Mouse (Mus musculus): ENCODE data around the gene Axin1. TPM values are rescaled to one million over a fixed set of nuclear protein-coding genes. Genes with fewer than 3 reads are reported as not detected.
A peak's percentile ranks its signal among the peaks of the same experiment; 100 is the strongest.
"Not testable (repeated sequence)": the region's sequence is repeated elsewhere in the genome, so short reads cannot be mapped to it uniquely, and the experiment has no call there.

Gene Axin1
- polyA plus RNA-seq (2015; fragmentation: Nextera tagmentation; extraction: Ambion mirVana) = 9.3 and 12.1 TPM in 2 replicates

DNA sequence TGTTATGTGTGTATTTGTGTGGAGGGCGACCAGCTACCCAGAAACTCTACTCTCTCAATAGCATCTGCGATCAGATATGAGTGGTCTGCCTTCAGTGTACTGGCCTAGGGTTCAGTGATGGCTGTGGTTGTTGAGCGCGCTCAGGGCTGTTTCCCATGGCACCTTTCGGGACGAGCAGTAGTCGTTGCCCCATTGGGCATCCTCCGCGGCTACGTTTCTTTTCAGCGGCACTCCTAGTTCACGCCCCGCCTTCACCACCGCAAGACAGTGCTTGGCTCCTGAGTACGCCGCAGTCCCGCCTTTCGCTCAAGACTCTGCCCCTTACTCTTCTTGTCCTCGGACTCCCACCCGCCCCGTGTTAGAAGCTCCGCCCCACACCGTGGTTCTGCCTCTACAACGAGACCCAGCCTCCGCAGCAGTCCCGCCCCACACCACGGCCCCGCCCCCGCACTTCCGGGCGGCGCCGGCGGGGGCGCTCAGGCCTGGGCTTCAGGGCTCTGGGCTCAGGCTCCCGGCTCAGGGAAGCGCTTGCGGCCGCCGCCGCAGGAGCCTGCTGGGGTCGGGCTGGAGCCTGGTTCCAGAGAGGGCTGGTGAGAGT lies at the start of gene Axin1:
Gene Axin1, plus strand, starts transcription at position 450 of the 598 bp plus-strand sequence.
- Histone ChIP-seq H3K4me3 (peak within 1 kb of the TSS; percentile 94), H3K9ac (peak within 1 kb of the TSS; percentile 98), H3K27ac (peak within 1 kb of the TSS; percentile 93), H3K9me3 (replicated peaks) (no peaks in the 10 kb centered on the region), H3K27me3 (no peaks in the 10 kb centered on the region), H3K36me3 (ENCODE audit: poor library complexity, severe bottlenecking) (peaks cover 15% of the 10 kb centered on the region), H3K4me1 (peaks cover 31% of the 10 kb centered on the region), H3K4me2 (peak within 1 kb of the TSS; percentile 89)
- under 1% methylated on average over 42 of the region's 42 CpGs for WGBS
- ATAC-seq = peak; percentile 98

DNA sequence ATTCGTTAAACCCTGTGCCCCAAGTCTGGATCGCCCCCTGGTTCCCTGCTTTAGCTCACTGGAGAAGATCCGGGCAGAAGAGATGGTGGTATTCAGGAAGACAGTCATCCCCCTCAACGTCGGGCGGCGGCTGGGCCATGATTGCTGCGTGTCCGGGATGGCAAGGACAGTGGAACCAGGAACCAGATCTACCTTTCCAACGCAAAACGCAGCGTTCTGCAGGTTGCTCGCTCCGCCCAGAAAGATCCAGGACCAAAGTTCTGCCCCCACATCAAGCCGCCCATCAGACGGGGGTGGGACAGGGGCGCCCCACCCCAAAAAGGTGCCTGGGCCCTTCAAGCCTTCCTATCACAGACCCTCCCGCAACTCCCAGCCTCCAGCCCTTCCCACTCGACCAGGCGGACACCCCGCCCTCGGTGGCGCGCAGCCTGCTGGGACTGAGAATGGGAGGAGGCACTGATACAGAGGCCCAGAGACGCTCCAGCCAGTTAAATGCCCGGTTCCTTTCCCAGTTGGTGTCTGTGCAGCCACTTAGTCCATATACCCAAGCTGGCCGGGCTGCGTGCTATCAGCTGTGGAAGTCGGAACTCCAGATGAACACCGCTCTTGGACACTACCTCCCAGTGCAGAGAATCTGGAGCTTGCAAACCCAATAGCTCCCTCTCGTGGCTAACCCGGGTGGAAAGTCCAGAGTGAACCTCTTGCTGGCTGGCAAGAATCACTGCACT lies 48.4 kb upstream of the Axin1 start, which contains the start of gene Decr2:
Gene Decr2, minus strand, starts transcription at position 433 of the 728 bp plus-strand sequence.
- Histone ChIP-seq H3K4me2 (peak within 1 kb of the TSS; percentile 80), H3K4me3 (peak within 1 kb of the TSS; percentile 55), H3K27me3 (no peaks in the 10 kb centered on the region), H3K27ac (peak within 1 kb of the TSS; percentile 74), H3K9ac (peak within 1 kb of the TSS; percentile 72), H3K4me1 (peaks cover 10% of the 10 kb centered on the region), H3K9me3 (replicated peaks) (no peaks in the 10 kb centered on the region), H3K36me3 (ENCODE audit: poor library complexity, severe bottlenecking) (peaks cover 19% of the 10 kb centered on the region; the same call in 1 of the 2 replicates)
- peak; percentile 84 for ATAC-seq
- WGBS = 3% methylated on average over 32 of the region's 32 CpGs

DNA sequence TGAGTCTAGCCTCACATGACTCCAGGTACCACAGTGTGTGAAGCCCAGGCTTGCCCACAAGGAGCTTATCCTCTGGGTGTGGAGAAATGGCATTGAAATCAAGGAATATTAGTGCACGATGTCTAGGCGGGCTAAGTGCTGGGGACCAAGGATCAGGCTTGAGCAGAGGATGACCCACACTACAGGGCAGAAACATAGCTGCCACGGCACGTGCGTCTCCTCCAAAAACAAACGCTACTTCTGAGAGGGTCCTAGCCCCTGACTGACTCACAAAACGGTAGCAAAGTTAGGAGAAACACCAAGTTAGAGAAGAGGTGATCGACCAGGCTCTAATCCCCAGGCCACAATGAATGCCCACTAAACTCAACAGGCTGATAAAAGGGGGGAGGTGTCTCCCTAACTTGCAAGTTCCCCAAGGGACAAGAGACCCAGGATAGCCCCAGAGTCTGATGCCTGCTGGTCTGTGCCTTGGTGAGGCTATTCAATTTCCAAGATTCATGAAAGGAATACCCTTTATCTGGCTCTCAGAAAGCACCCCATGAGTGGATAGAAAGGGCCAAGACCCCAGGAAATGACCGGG lies 43.9 kb upstream of the Axin1 start:
- peaks cover 16% of the 10 kb centered on the region; the same call in 1 of the 2 replicates for H3K36me3 ChIP-seq (ENCODE audit: poor library complexity, severe bottlenecking)
- no peaks in the 10 kb centered on the region for H3K27me3 ChIP-seq
- H3K9ac ChIP-seq = peak overlapping the region; percentile 80
- peak overlapping the region; percentile 75 for H3K4me2 ChIP-seq
- H3K9me3 ChIP-seq (replicated peaks) = no peaks in the 10 kb centered on the region
- no peak for ATAC-seq
- peak overlapping the region; percentile 58 for H3K4me3 ChIP-seq
- H3K27ac ChIP-seq = no peak overlapping the region
- WGBS = 36% methylated on average over 9 of the region's 9 CpGs
- peaks cover 15% of the 10 kb centered on the region for H3K4me1 ChIP-seq

DNA sequence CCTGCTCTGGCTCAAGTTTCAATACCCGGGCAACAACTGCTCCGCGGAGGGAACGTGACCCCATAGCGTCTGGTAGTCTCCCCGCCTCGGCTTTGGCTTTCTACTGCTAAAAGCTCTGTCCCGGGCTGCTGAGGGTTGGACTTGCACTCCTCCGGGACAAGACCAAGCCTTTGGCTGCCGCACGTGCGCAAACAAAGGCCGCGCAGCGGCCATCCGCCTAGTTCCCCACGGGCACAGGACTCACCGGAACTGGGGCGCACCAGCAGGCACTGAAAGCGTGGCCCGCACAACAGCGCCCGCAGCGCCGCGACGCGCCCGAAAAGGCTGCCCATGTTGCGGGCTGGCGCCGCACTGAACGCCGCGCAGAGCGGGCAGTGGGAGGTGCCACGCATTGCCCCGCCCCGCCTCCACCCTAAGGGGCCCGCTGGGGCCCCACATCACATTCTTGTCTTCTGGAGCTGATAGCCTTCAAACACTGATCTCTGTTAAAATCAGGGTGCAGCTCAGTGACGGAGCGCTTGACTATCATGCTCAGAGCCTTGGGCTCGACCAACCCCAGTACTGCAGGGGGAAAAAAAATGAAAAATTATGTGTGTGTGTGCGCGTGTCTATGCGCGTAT lies 43.3 kb upstream of the Axin1 start, which contains the start of gene Nme4:
Gene Nme4, minus strand, starts transcription at position 482 of the 620 bp plus-strand sequence.
- 3% methylated on average over 47 of the region's 47 CpGs for WGBS
- Histone ChIP-seq H3K36me3 (ENCODE audit: poor library complexity, severe bottlenecking) (peaks cover 16% of the 10 kb centered on the region; the same call in 1 of the 2 replicates), H3K27me3 (no peaks in the 10 kb centered on the region), H3K9ac (peak within 1 kb of the TSS; percentile 80), H3K9me3 (replicated peaks) (no peaks in the 10 kb centered on the region), H3K27ac (peak within 1 kb of the TSS; percentile 7), H3K4me3 (peak within 1 kb of the TSS; percentile 58), H3K4me2 (peak within 1 kb of the TSS; percentile 75), H3K4me1 (peaks cover 15% of the 10 kb centered on the region)
- peak; percentile 85 for ATAC-seq

DNA sequence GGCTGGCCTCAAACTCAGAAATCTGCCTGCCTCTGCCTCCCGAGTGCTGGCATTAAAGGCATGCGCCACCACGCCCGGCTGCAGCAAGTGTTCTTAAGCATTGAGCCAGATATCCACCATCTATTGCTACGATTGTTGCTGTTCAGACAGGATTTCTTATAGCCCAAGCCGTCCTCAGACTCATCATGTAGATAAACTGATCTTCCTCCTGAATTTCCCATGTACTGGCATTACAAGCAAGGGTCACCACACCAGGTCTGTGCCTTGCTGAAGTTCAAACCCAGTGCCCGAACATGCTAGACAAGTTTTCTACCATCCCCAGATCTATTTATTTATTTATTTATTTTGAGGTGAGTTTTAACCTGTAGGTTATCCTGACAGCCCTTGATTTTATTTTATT lies 40.0 kb upstream of the Axin1 start:
- 88% methylated on average over 7 of the region's 7 CpGs for WGBS
- H3K9ac ChIP-seq = no peak overlapping the region
- no peak for ATAC-seq
- H3K4me1 ChIP-seq = peaks cover 15% of the 10 kb centered on the region
- no peak overlapping the region for H3K4me3 ChIP-seq
- H3K36me3 ChIP-seq (ENCODE audit: poor library complexity, severe bottlenecking) = peaks cover 3% of the 10 kb centered on the region; the same call in 1 of the 2 replicates
- no peak overlapping the region for H3K4me2 ChIP-seq
- no peak overlapping the region for H3K27ac ChIP-seq
- H3K27me3 ChIP-seq = no peaks in the 10 kb centered on the region
- H3K9me3 ChIP-seq (replicated peaks) = no peaks in the 10 kb centered on the region

DNA sequence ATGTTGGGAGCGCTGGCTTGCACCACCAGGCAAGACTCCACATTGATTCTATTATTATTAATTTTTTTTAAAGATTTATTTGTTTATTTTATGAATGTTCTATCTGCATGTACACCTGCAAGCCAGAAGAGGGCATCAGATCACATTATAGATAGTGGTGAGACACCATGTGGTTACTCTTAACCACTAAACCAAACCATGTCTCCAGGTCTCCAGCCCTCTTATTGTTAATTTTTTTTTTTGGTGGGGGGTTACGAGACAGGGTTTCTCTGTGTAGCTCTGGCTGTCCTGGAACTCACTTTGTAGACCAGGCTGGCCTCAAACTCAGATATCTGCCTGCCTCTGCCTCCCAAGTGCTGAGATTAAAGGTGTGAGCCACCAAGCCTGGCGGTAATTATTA lies 39.2 kb upstream of the Axin1 start:
- not testable (repeated sequence) for ATAC-seq; H3K9ac ChIP-seq; H3K36me3 ChIP-seq (ENCODE audit: poor library complexity, severe bottlenecking); H3K4me2 ChIP-seq; H3K27ac ChIP-seq; H3K4me3 ChIP-seq; H3K9me3 ChIP-seq (replicated peaks); H3K27me3 ChIP-seq
- H3K4me1 ChIP-seq = peaks cover 12% of the 10 kb centered on the region
- 62% methylated on average over 3 of the region's 3 CpGs for WGBS

DNA sequence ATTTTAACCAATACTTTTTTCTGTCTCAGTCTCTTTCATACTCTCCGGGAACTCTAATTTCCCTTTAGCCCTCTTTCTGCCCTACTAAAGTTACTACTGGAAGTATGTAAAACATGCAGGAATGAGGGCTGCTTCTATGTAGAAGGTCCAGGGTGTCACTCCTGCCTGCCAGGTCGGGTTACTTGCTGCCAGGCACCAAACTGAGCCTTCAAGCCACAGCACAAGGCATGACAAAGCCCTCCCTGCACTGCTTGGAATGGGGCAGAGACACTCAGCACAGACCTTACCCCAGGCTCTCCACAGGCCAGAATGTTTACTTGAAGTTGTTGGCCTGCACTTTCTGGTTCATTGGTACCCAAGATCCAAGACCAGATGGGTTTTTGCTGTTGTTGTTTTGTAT lies 38.3 kb upstream of the Axin1 start:
- Histone ChIP-seq H3K36me3 (ENCODE audit: poor library complexity, severe bottlenecking) (no peaks in the 10 kb centered on the region), H3K4me2 (no peak overlapping the region), H3K9me3 (replicated peaks) (no peaks in the 10 kb centered on the region), H3K27ac (no peak overlapping the region), H3K4me3 (no peak overlapping the region), H3K27me3 (no peaks in the 10 kb centered on the region), H3K9ac (no peak overlapping the region), H3K4me1 (peaks cover 4% of the 10 kb centered on the region; the same call in 1 of the 2 replicates)
- 48% methylated on average over 2 of the region's 2 CpGs for WGBS
- ATAC-seq = no peak

DNA sequence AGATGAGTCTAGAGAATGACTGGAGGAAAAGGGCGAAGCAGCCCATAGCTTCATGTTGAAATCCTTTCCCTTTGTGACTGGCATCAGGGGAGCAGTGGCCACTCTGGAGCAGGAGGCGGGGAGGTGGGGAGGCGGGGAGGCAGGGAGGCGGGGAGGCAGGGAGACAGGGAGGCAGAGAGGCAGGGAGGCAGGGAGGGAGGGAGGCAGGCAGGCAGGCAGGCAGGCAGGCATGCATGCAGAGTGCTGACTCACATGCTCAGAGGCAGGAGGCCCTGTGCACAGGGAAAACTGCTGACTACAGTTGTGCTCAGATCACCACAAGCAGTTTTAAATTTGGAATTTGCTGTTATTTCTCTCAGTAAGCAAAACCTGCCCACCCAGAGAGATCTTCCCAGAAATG lies 37.0 kb upstream of the Axin1 start:
- no peaks in the 10 kb centered on the region for H3K36me3 ChIP-seq (ENCODE audit: poor library complexity, severe bottlenecking)
- H3K27me3 ChIP-seq = no peaks in the 10 kb centered on the region
- H3K4me2 ChIP-seq = no peak overlapping the region
- H3K9ac ChIP-seq = no peak overlapping the region
- no peak for ATAC-seq
- H3K4me1 ChIP-seq = no peaks in the 10 kb centered on the region
- WGBS = 52% methylated on average over 3 of the region's 4 CpGs
- no peak overlapping the region for H3K4me3 ChIP-seq
- no peaks in the 10 kb centered on the region for H3K9me3 ChIP-seq (replicated peaks)
- H3K27ac ChIP-seq = no peak overlapping the region

DNA sequence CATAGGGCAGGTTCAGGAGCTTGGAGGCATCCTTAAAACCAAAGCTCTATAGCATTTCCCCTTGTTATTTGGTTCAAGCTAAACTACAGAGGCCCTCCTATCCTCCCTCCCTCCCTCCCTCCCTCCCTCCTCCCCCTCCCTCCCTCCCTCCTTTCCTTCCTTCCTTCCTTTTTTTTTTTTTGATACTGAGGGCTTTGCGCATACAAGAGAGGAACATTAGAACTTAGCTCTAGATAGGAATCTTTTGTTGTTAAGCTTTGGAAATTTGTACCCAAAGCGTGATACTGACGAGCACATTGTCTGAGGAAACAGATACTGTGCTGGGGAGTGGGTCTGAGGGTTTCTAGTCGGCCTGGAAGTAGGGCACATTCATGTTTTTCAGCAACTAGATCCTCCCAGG lies 32.9 kb upstream of the Axin1 start:
- no peak overlapping the region for H3K27ac ChIP-seq
- no peaks in the 10 kb centered on the region for H3K36me3 ChIP-seq (ENCODE audit: poor library complexity, severe bottlenecking)
- no peak overlapping the region for H3K4me3 ChIP-seq
- H3K4me1 ChIP-seq = peaks cover under 1% of the 10 kb centered on the region; the same call in 1 of the 2 replicates
- ATAC-seq = no peak
- H3K27me3 ChIP-seq = peaks cover 6% of the 10 kb centered on the region; the same call in 1 of the 2 replicates
- no peak overlapping the region for H3K9ac ChIP-seq
- no peak overlapping the region for H3K4me2 ChIP-seq
- H3K9me3 ChIP-seq (replicated peaks) = no peaks in the 10 kb centered on the region
- WGBS = 70% methylated on average over 3 of the region's 4 CpGs

DNA sequence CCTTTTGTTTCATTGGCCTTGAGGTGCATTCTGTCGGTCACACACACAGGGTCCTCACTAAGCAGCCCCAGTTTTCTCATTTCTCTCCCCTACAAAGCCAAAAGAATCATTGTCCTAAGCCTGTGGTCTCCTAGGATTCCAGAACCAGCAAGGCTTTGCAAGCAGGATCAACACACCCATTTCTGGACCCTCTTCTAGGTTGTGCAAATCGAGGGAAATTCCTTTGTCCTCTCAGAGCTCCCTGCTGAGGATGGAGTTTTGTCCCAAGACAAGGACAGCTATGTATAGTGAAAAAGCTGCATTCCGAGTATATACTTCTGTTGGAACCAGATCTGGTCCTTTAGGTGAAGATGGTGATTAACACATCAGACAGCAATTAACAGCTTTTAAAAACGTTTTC lies 28.3 kb upstream of the Axin1 start:
- Histone ChIP-seq H3K36me3 (ENCODE audit: poor library complexity, severe bottlenecking) (no peaks in the 10 kb centered on the region), H3K27ac (no peak overlapping the region), H3K9ac (no peak overlapping the region), H3K9me3 (replicated peaks) (no peaks in the 10 kb centered on the region), H3K4me3 (no peak overlapping the region), H3K27me3 (peaks cover 41% of the 10 kb centered on the region), H3K4me1 (peaks cover 19% of the 10 kb centered on the region), H3K4me2 (no peak overlapping the region)
- 13% methylated on average over 4 of the region's 4 CpGs for WGBS
- no peak for ATAC-seq

DNA sequence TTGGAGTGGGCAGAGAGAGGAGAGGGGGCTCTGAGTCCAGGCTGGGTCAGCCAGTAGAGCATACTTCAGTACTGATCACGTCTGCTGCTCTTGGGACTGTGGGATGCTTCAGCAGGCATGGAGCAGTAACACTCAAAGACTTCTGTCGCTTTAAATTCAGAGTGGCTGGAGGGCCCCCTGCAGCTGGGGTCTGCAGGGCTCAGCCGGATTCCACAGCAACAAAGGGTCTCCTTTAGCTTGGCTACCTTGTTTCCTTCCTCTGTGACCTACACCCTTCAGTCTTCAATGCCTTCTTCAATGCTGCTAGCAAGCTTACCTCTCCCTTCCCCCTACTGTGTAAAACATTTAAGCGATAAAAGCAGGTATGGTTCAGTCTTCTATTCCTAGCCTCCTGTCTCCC lies 27.5 kb upstream of the Axin1 start:
- Histone ChIP-seq H3K4me2 (no peak overlapping the region), H3K27me3 (peaks cover 50% of the 10 kb centered on the region), H3K9ac (no peak overlapping the region), H3K9me3 (replicated peaks) (no peaks in the 10 kb centered on the region), H3K4me1 (peaks cover 19% of the 10 kb centered on the region), H3K4me3 (no peak overlapping the region), H3K27ac (no peak overlapping the region), H3K36me3 (ENCODE audit: poor library complexity, severe bottlenecking) (no peaks in the 10 kb centered on the region)
- WGBS = 4% methylated on average over 4 of the region's 4 CpGs
- no peak for ATAC-seq

DNA sequence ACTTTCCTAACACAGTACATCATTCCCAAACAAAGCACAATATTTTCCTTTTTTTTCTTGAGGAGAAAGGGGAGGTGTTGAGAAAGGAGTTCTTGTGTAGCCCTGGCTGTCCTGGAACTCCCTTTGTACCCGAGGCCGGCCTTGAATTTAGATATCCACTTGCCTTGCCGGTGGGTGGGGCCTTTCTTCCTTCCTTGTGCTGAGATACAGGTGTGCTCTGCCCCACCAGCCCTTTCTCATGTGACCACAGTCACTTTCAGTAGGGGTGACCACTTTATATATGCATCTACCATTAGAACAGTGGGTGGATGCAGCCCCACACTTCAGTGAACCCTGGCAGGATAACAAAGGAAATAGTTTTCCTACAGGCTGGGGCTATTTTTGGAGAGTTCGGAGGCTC lies 26.8 kb upstream of the Axin1 start:
- H3K4me1 ChIP-seq = peaks cover 19% of the 10 kb centered on the region
- no peaks in the 10 kb centered on the region for H3K9me3 ChIP-seq (replicated peaks)
- ATAC-seq = no peak
- no peak overlapping the region for H3K9ac ChIP-seq
- H3K36me3 ChIP-seq (ENCODE audit: poor library complexity, severe bottlenecking) = no peaks in the 10 kb centered on the region
- no peak overlapping the region for H3K27ac ChIP-seq
- H3K27me3 ChIP-seq = peaks cover 55% of the 10 kb centered on the region
- H3K4me3 ChIP-seq = no peak overlapping the region
- no peak overlapping the region for H3K4me2 ChIP-seq
- WGBS = 23% methylated on average over 4 of the region's 4 CpGs
